Mouse (Mus musculus): ENCODE results near the gene Fam69b. TPM values are rescaled to one million over a fixed set of nuclear protein-coding genes. Genes with fewer than 3 reads are reported as not detected.

Fam69b gene
- polyA plus RNA-seq, 1 experiment from 2014 or later = 66.1 TPM

DNA sequence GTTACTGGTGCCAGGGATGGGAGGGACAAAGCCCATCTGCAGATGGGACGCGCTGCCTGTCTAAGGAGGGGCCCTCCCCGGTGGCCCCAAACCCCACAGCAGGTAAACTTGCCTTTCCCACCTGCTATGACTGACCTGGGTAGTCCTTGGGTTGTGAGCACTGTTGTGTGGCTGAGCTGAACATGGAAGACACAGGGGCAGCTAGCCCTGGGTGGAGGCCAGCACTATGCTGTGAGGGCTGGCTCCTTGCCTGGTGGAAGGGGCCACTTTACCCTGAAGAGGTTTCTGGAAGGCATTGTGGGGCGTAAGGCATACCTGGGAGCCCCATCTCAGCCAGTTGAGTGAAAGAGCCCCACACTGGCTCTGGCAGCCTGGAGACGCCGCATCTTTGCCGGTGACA, 37.3 kb upstream of the Fam69b start:
- H3K4me1 ChIP-seq = peaks cover 9% of the 10 kb centered on the region
- WGBS = 94% methylated on average over 7 of the region's 7 CpGs
- no peaks in the 10 kb centered on the region for H3K9me3 ChIP-seq
- no peak overlapping the region for H3K4me3 ChIP-seq
- no peak overlapping the region for H3K4me2 ChIP-seq (replicated peaks)
- no peaks in the 10 kb centered on the region for H3K27me3 ChIP-seq (replicated peaks)
- no peak for ATAC-seq (ENCODE audit: low FRiP score, low read depth)
- no peaks in the 10 kb centered on the region for H3K36me3 ChIP-seq
- no peak overlapping the region for H3K27ac ChIP-seq
- H3K9ac ChIP-seq = no peak overlapping the region

- Histone ChIP-seq H3K4me3 (no peak overlapping the region), H3K4me1 (peaks cover 6% of the 10 kb centered on the region), H3K36me3 (no peaks in the 10 kb centered on the region), H3K27me3 (replicated peaks) (no peaks in the 10 kb centered on the region), H3K27ac (no peak overlapping the region), H3K9me3 (no peaks in the 10 kb centered on the region), H3K4me2 (replicated peaks) (no peak overlapping the region), H3K9ac (no peak overlapping the region)
- WGBS = 84% methylated on average over 12 of the region's 12 CpGs
- ATAC-seq (ENCODE audit: low FRiP score, low read depth) = no peak
Measured at GRCm38 (mm10) chr2:26591416-26591815, 36.8 kb upstream of the Fam69b start.

DNA sequence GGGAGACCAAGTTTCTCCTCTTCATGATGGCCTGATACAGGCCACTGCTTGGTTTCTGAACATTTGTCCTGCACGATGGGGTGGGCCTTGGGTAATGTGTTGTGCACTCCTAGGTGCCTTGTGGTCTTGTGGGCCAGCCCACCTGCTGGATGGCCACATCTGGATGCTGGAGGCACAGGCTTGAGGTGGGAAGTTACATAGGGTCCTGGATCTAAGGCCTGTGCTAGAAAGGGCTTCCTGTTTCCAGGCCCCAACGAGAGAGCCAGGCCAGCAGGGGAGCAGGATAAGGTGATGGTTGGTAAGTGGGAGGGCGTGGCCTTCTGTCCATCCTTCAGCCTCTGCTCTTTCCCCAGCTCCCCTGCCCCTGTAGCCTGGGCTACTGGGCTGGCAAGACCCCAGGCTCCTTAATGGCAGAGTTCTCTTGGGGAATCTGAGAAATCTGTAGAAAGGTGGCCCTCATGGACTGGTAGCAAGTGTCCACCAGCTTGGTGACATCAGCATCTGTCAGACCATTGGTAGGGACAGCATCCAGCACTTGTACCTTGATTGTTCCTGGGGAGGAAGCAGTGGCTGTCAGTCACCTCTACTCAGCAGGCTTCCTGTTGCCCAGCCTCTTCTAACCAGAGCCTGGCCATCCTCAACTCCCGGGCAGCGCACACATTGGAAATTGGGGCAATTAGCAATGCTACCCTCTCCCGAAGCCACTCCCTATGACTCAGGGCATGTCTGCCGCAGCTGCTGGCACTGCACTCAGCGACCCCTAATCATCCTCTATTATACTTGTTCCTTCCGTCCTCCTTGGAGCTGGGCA, 34.8 kb upstream of the Fam69b start:
- Histone ChIP-seq H3K27ac (no peak overlapping the region), H3K9me3 (no peaks in the 10 kb centered on the region), H3K4me1 (no peaks in the 10 kb centered on the region), H3K4me2 (replicated peaks) (no peak overlapping the region), H3K4me3 (no peak overlapping the region), H3K36me3 (no peaks in the 10 kb centered on the region), H3K27me3 (replicated peaks) (no peaks in the 10 kb centered on the region), H3K9ac (no peak overlapping the region)
- ATAC-seq (ENCODE audit: low FRiP score, low read depth) = no peak
- 52% methylated on average over 9 of the region's 9 CpGs for WGBS

DNA sequence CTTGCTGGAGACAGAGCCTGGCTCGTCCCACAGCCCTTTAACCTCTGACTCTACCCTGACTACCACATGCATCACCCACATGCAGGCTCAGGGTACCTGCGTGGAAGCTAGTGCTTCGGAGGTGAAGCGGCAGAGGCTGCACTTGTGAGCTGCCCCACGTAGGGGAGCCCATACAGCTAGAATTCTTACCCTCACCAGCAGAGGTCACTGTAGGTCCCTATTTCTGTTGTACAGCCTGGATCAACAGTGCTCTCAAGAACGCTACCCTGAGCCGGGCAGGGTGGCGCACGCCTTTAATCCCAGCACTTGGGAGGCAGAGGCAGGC, 34.3 kb upstream of the Fam69b start:
- ATAC-seq (ENCODE audit: low FRiP score, low read depth) = no peak
- H3K9ac ChIP-seq = no peak overlapping the region
- H3K9me3 ChIP-seq = no peaks in the 10 kb centered on the region
- H3K27me3 ChIP-seq (replicated peaks) = no peaks in the 10 kb centered on the region
- no peak overlapping the region for H3K4me3 ChIP-seq
- no peak overlapping the region for H3K27ac ChIP-seq
- H3K36me3 ChIP-seq = no peaks in the 10 kb centered on the region
- no peaks in the 10 kb centered on the region for H3K4me1 ChIP-seq
- no peak overlapping the region for H3K4me2 ChIP-seq (replicated peaks)
- WGBS = 59% methylated on average over 9 of the region's 9 CpGs

- H3K9ac ChIP-seq = no peak overlapping the region
- no peak overlapping the region for H3K27ac ChIP-seq
- H3K9me3 ChIP-seq = no peaks in the 10 kb centered on the region
- WGBS = 85% methylated on average over 7 of the region's 7 CpGs
- no peak overlapping the region for H3K4me3 ChIP-seq
- H3K36me3 ChIP-seq = no peaks in the 10 kb centered on the region
- no peaks in the 10 kb centered on the region for H3K4me1 ChIP-seq
- no peak for ATAC-seq (ENCODE audit: low FRiP score, low read depth)
- no peak overlapping the region for H3K4me2 ChIP-seq (replicated peaks)
- H3K27me3 ChIP-seq (replicated peaks) = no peaks in the 10 kb centered on the region
Measured at GRCm38 (mm10) chr2:26594461-26594933, 33.8 kb upstream of the Fam69b start.

DNA sequence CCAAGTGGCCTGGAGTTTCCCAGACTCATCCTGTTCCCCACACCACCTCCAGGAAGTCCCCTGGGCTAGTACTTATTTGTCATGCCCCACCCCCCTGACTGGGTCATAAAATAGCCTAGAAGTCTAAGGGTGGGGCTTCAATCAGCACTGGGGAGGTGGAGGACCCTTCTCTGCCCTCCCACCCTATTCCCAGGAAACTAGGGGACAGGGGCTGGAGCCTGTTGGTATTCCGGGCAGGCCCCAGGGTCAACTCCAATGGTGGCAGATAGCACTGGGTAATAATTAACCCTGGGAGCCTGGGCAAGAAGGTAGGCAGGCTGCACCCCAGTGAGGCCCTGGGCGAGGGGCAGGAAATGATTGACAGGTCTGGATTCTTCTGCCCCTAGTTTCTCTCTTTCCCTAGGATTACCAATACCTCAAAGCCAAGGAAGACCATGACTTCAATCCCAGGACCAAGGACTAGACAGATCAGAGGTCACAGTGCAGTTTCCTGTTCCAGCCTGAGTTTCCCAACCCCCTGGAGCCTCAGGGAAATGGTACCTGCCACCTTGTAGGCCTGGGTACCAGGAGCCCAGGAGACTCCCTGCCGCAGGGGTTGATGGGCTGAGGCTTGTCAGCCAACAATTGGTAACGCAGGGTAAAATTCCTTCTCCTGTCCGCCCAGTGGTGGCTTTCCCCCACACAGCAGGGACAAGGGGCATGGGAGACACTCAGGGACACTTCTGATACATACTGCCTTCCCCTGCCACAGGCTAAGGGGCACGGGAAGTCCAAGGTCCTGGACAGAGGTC, 33.1 kb upstream of the Fam69b start:
- H3K27me3 ChIP-seq (replicated peaks) = no peaks in the 10 kb centered on the region
- no peak overlapping the region for H3K4me2 ChIP-seq (replicated peaks)
- WGBS = 76% methylated on average over 6 of the region's 6 CpGs
- no peaks in the 10 kb centered on the region for H3K9me3 ChIP-seq
- no peak for ATAC-seq (ENCODE audit: low FRiP score, low read depth)
- H3K9ac ChIP-seq = no peak overlapping the region
- no peak overlapping the region for H3K4me3 ChIP-seq
- no peaks in the 10 kb centered on the region for H3K36me3 ChIP-seq
- H3K4me1 ChIP-seq = no peaks in the 10 kb centered on the region
- H3K27ac ChIP-seq = no peak overlapping the region

GRCm38 (mm10) chr2:26595725-26596435, 32.4 kb upstream of the Fam69b start:
- Histone ChIP-seq H3K4me3 (no peak overlapping the region), H3K27me3 (replicated peaks) (no peaks in the 10 kb centered on the region), H3K4me1 (no peaks in the 10 kb centered on the region), H3K9me3 (no peaks in the 10 kb centered on the region), H3K36me3 (no peaks in the 10 kb centered on the region), H3K9ac (no peak overlapping the region), H3K27ac (no peak overlapping the region), H3K4me2 (replicated peaks) (no peak overlapping the region)
- WGBS = 87% methylated on average over 11 of the region's 11 CpGs
- no peak for ATAC-seq (ENCODE audit: low FRiP score, low read depth)

DNA sequence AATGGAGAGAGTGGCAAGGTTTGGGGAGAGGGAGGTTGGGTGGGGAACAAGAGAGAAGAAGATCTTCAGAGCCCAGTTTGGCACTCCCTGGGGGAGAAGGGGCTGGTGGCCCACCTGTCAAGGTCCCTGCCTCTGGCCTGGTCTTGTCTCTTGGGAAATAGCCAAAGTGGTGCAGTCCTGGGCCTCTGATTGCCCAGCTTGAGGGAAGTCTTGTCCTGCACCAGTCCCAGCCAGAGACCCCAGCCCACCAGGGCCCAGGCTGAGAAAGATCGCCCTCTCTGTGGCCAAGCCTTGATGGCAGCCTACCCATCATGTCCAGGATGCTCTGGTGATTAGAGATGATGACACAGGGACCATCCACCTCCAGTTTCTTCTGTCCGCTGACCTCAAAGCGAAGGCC, 31.4 kb upstream of the Fam69b start:
- H3K27me3 ChIP-seq (replicated peaks) = no peaks in the 10 kb centered on the region
- 92% methylated on average over 3 of the region's 3 CpGs for WGBS

GRCm38 (mm10) chr2:26597810-26598209, 30.4 kb upstream of the Fam69b start:
- H3K9me3 ChIP-seq = no peaks in the 10 kb centered on the region
- no peak for ATAC-seq (ENCODE audit: low FRiP score, low read depth)
- H3K4me1 ChIP-seq = no peaks in the 10 kb centered on the region
- 92% methylated on average over 2 of the region's 2 CpGs for WGBS
- H3K36me3 ChIP-seq = no peaks in the 10 kb centered on the region
- no peak overlapping the region for H3K27ac ChIP-seq
- H3K9ac ChIP-seq = no peak overlapping the region
- no peak overlapping the region for H3K4me2 ChIP-seq (replicated peaks)
- H3K4me3 ChIP-seq = no peak overlapping the region
- H3K27me3 ChIP-seq (replicated peaks) = peaks cover 4% of the 10 kb centered on the region

More for the DNA sequence above, 31.4 kb upstream of the Fam69b start:
- no peak overlapping the region for H3K27ac ChIP-seq
- ATAC-seq (ENCODE audit: low FRiP score, low read depth) = no peak
- H3K9me3 ChIP-seq = no peaks in the 10 kb centered on the region
- H3K36me3 ChIP-seq = no peaks in the 10 kb centered on the region
- H3K4me2 ChIP-seq (replicated peaks) = no peak overlapping the region
- no peak overlapping the region for H3K4me3 ChIP-seq
- H3K4me1 ChIP-seq = no peaks in the 10 kb centered on the region
- H3K9ac ChIP-seq = no peak overlapping the region

DNA sequence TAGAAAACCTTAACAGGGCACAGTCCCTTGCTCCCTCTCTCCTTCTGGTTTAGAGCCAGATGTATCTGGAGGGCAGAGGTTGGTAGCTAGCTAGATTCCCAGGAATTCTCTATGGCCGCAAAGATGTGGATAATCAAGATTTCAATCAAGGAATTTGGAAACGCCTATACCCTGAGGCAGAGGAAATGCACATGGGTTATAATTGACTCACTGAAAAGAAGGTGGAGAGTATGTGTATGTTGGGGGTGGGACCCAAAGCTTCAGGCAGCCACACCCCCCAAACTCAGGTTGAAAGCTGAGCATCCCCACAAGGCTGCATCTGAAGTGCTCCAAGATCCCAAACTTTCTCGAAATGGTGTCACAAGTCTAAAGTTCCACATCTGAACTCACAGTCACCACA, 29.8 kb upstream of the Fam69b start:
- Histone ChIP-seq H3K4me3 (no peak overlapping the region), H3K4me1 (peaks cover under 1% of the 10 kb centered on the region; the same call in 1 of the 2 replicates), H3K36me3 (no peaks in the 10 kb centered on the region), H3K4me2 (replicated peaks) (no peak overlapping the region), H3K9me3 (no peaks in the 10 kb centered on the region), H3K9ac (no peak overlapping the region), H3K27ac (no peak overlapping the region), H3K27me3 (replicated peaks) (peaks cover 11% of the 10 kb centered on the region)
- no peak for ATAC-seq (ENCODE audit: low FRiP score, low read depth)
- WGBS = 84% methylated on average over 3 of the region's 3 CpGs

GRCm38 (mm10) chr2:26599965-26600364, 28.3 kb upstream of the Fam69b start:
- no peak overlapping the region for H3K27ac ChIP-seq
- WGBS = 92% methylated on average over 4 of the region's 4 CpGs
- no peaks in the 10 kb centered on the region for H3K9me3 ChIP-seq
- ATAC-seq (ENCODE audit: low FRiP score, low read depth) = no peak
- no peak overlapping the region for H3K9ac ChIP-seq
- H3K4me1 ChIP-seq = peaks cover 13% of the 10 kb centered on the region
- no peak overlapping the region for H3K4me2 ChIP-seq (replicated peaks)
- peaks cover 26% of the 10 kb centered on the region for H3K27me3 ChIP-seq (replicated peaks)
- no peak overlapping the region for H3K4me3 ChIP-seq
- H3K36me3 ChIP-seq = no peaks in the 10 kb centered on the region

- Histone ChIP-seq H3K27ac (no peak overlapping the region), H3K4me3 (no peak overlapping the region), H3K9ac (no peak overlapping the region), H3K4me2 (replicated peaks) (no peak overlapping the region), H3K9me3 (no peaks in the 10 kb centered on the region), H3K36me3 (no peaks in the 10 kb centered on the region), H3K4me1 (peaks cover 13% of the 10 kb centered on the region), H3K27me3 (replicated peaks) (peaks cover 31% of the 10 kb centered on the region)
- ATAC-seq (ENCODE audit: low FRiP score, low read depth) = no peak
- 90% methylated on average over 2 of the region's 2 CpGs for WGBS
Measured at GRCm38 (mm10) chr2:26600664-26601063, 27.6 kb upstream of the Fam69b start.
